Comparison of ENCODE assay signal across 8 mouse cellular contexts in genomic region chr3:30792737-30793402, GRCm38 (mm10). TPM values are rescaled to one million over a fixed set of nuclear protein-coding genes. Genes with fewer than 3 reads are reported as not detected.
DNase-seq lines count a peak whose midpoint lies in the region; ATAC-seq and TF ChIP-seq lines count a peak whose summit lies in the region.

Gene Sec62 (plus strand): TSS chr3:30792875.

- peak; percentile 95 for DNase-seq in forebrain, embryonic 14.5 days (ENCODE audit: low spot score)
- DNase-seq in heart, postnatal 14 days: peak; percentile 96 to 97
- DNase-seq in layer of hippocampus, adult 11-12 months (ENCODE audit: low spot score): peak; percentile 95
- DNase-seq in lung, adult 18-20 months: peak; percentile 91 to 92
- DNase-seq in testis, postnatal 14 days (ENCODE audit: low spot score): peak; percentile 95

- intact Hi-C loops in heart, postnatal 14 days (cut with DNase I): loop anchor here (5.0 to 10.0 kb wide), 3 partner anchors 96 to 191 kb away; partner anchors contain the start of genes Lrrc31, Mynn and Phc3

- H3K36me3 ChIP-seq in ES-Bruce4 (ENCODE audit: control insufficient read depth, insufficient read depth, low read length, poor library complexity, severe bottlenecking): no peaks in the 10 kb centered on the region; the same call in 1 of the 2 replicates
- no peaks in the 10 kb centered on the region for H3K36me3 ChIP-seq in forebrain, embryonic 14.5 days (ENCODE audit: control insufficient read depth, insufficient read depth, low read length)
- H3K36me3 ChIP-seq in neural tube, embryonic 15.5 days: no peaks in the 10 kb centered on the region

- peak within 1 kb of the TSS; percentile 75 for H3K4me2 ChIP-seq in forebrain, embryonic 14.5 days (ENCODE audit: low read length)
- peak within 1 kb of the TSS; percentile 70 for H3K4me2 ChIP-seq in neural tube, embryonic 15.5 days

- peak; percentile 69 for TF ChIP-seq POLR2A in ES-Bruce4 (IDR thresholded peaks at IDR 0.05; ENCODE audit: insufficient read depth, low read length)

- H3K9ac ChIP-seq in ES-Bruce4 (ENCODE audit: low read depth, poor library complexity, severe bottlenecking): peak within 1 kb of the TSS; percentile 95
- H3K9ac ChIP-seq in forebrain, embryonic 14.5 days (ENCODE audit: low read length): peak within 1 kb of the TSS; percentile 98
- H3K9ac ChIP-seq in neural tube, embryonic 15.5 days (replicated peaks): peak within 1 kb of the TSS; percentile 99

- no peaks in the 10 kb centered on the region for H3K27me3 ChIP-seq in ES-Bruce4 (ENCODE audit: control insufficient read depth, insufficient read depth, low read length, poor library complexity, severe bottlenecking)
- H3K27me3 ChIP-seq in forebrain, embryonic 14.5 days (replicated peaks; ENCODE audit: control insufficient read depth, insufficient read depth, low read length): no peaks in the 10 kb centered on the region
- H3K27me3 ChIP-seq in neural tube, embryonic 15.5 days (replicated peaks): no peaks in the 10 kb centered on the region

- H3K27ac ChIP-seq in ES-Bruce4 (ENCODE audit: insufficient read depth, low read length): peak within 1 kb of the TSS; percentile 74
- peak within 1 kb of the TSS; percentile 90 for H3K27ac ChIP-seq in forebrain, embryonic 14.5 days (ENCODE audit: low read depth, low read length)
- peak within 1 kb of the TSS; percentile 96 for H3K27ac ChIP-seq in neural tube, embryonic 15.5 days (replicated peaks)

- ATAC-seq in cerebellum, adult (ENCODE audit: insufficient number of reproducible peaks, low FRiP score, low TSS enrichment): peak; percentile 93
- ATAC-seq in forebrain, embryonic 14.5 days: peak; percentile 99
- peak; percentile 99 for ATAC-seq in neural tube, embryonic 15.5 days (ENCODE audit: low FRiP score)

- under 1% methylated on average over 54 of the region's 62 CpGs for WGBS in forebrain, embryonic 14.5 days
- WGBS in neural tube, embryonic 15.5 days: under 1% methylated on average over 62 of the region's 62 CpGs

- no peak for TF ChIP-seq CTCF in ES-Bruce4 (IDR thresholded peaks at IDR 0.05; ENCODE audit: low read depth, low read length)

- no peaks in the 10 kb centered on the region for H3K9me3 ChIP-seq in ES-Bruce4 (replicated peaks; ENCODE audit: control insufficient read depth, insufficient read depth, low read length, poor library complexity, severe bottlenecking)
- no peaks in the 10 kb centered on the region for H3K9me3 ChIP-seq in forebrain, embryonic 14.5 days (replicated peaks; ENCODE audit: control insufficient read depth, low read length)
- no peaks in the 10 kb centered on the region for H3K9me3 ChIP-seq in neural tube, embryonic 15.5 days (replicated peaks)

- TF ChIP-seq EP300 in ES-Bruce4 (IDR thresholded peaks at IDR 0.05; ENCODE audit: insufficient read depth, low read depth, low read length): peak; percentile 59; the same call in 1 of the 2 replicates

- peak within 1 kb of the TSS; percentile 70 for H3K4me3 ChIP-seq in ES-Bruce4 (ENCODE audit: low read depth, low read length)
- peak within 1 kb of the TSS; percentile 94 for H3K4me3 ChIP-seq in forebrain, embryonic 14.5 days (ENCODE audit: low read depth, low read length)
- peak within 1 kb of the TSS; percentile 94 for H3K4me3 ChIP-seq in neural tube, embryonic 15.5 days (replicated peaks)

- H3K4me1 ChIP-seq in ES-Bruce4 (ENCODE audit: control insufficient read depth, insufficient read depth, low read length): peaks cover 2% of the 10 kb centered on the region
- H3K4me1 ChIP-seq in forebrain, embryonic 14.5 days (ENCODE audit: control insufficient read depth, insufficient read depth, low read length): 0 out of 2 replicates have a peak, but pooled peaks cover 4% of the 10 kb centered on the region
- H3K4me1 ChIP-seq in neural tube, embryonic 15.5 days: peaks cover 13% of the 10 kb centered on the region

RNA-seq across cellular contexts. Expression of gene Sec62, which starts in this region (rescaled TPM):
- 63.5 and 65.0 TPM in 2 replicates for polyA plus RNA-seq in ES-Bruce4 (2011; ENCODE audit: insufficient read depth, insufficient read length, low read depth, missing spikeins)
- 76.8 and 84.0 TPM in 2 replicates for polyA plus RNA-seq in forebrain, embryonic 14.5 days (2014; fragmentation: Nextera tagmentation; extraction: Ambion mirVana)
- 10 to 100 TPM; 43.9 to 44.2 TPM for total RNA-seq in heart, postnatal 14 days (2021)
- 86.5 and 96.0 TPM in 2 replicates for polyA plus RNA-seq in neural tube, embryonic 15.5 days (2015; fragmentation: Nextera tagmentation; extraction: Ambion mirVana)

Comparison
In these comparisons a context has a peak if more than half of its experiments do, and no peak if none do; other contexts are left out.
1. Peak in every context shown above with its lines: DNase-seq, ATAC-seq, H3K4me3 ChIP-seq and H3K27ac ChIP-seq.